Mouse (Mus musculus): Measurements from ENCODE around the gene Mdn1. TPM values are rescaled to one million over a fixed set of nuclear protein-coding genes. Genes with fewer than 3 reads are reported as not detected.
A peak's percentile ranks its signal among the peaks of the same experiment; 100 is the strongest.

Gene Mdn1
- total RNA-seq, 4 experiments from 2014 or later: 5.6 to 12.0 (median 6.3) TPM

GRCm38 (mm10) chr4:32787110-32787509, 130.2 kb downstream of the Mdn1 start:
- no peak for DNase-seq (ENCODE audit: low spot score in 2 of 2)

GRCm38 (mm10) chr4:32789020-32789419, 132.1 kb downstream of the Mdn1 start:
- no peak for DNase-seq (ENCODE audit: low spot score in 2 of 2)

GRCm38 (mm10) chr4:32798976-32799375, 142.1 kb downstream of the Mdn1 start:
- DNase-seq (ENCODE audit: low spot score in 2 of 2): no peak

GRCm38 (mm10) chr4:32799966-32800576, 143.2 kb downstream of the Mdn1 start, which contains the start of gene Lyrm2:
Gene Lyrm2, plus strand, starts transcription at chr4:32800253.
- peak; percentile 40 to 50 for DNase-seq (ENCODE audit: low spot score in 2 of 2)

GRCm38 (mm10) chr4:32800577-32801170, 143.8 kb downstream of the Mdn1 start:
- DNase-seq (ENCODE audit: low spot score in 2 of 2): no peak

GRCm38 (mm10) chr4:32817478-32817877, 160.6 kb downstream of the Mdn1 start:
- no peak for DNase-seq (ENCODE audit: low spot score in 2 of 2)

GRCm38 (mm10) chr4:32820676-32821075, 163.8 kb downstream of the Mdn1 start:
- DNase-seq (ENCODE audit: low spot score in 2 of 2): no peak

GRCm38 (mm10) chr4:32824254-32824653, 167.3 kb downstream of the Mdn1 start:
- no peak for DNase-seq (ENCODE audit: low spot score in 2 of 2)

Other genes with a start within 250 kb of the Mdn1 start
- not detected for gene Gja10, start 54.4 kb upstream of the Mdn1 start, total RNA-seq (2022)
- gene Casp8ap2, start 41.7 kb upstream of the Mdn1 start, total RNA-seq (2022): 1 to 10 TPM; 3.5 to 8.2 (median 5.6) TPM
- 10 to 100 TPM; 15.1 to 23.3 (median 19.8) TPM for gene Lyrm2, start 143.1 kb downstream of the Mdn1 start, total RNA-seq (2022)